Mouse (Mus musculus) embryo, embryonic 10.5 days (tissue): Measurements from ENCODE around the gene Svep1.

Experiments used
- DNase-seq: peaks from one replicate; pipeline ENCODE4 v3.0.0-alpha.2; 2015; ENCODE audit warnings: low spot score

The Svep1 gene

GRCm38 (mm10) chr4:58170430-58170829 is 36.2 kb downstream of the Svep1 start:
- peak; percentile 31 for DNase-seq

- DNase-seq, result no peak
These were observed 36.7 kb downstream of the Svep1 start for GRCm38 (mm10) chr4:58169918-58170317.

GRCm38 (mm10) chr4:58168366-58168765 is 38.3 kb downstream of the Svep1 start:
- DNase-seq, result no peak

DNA sequence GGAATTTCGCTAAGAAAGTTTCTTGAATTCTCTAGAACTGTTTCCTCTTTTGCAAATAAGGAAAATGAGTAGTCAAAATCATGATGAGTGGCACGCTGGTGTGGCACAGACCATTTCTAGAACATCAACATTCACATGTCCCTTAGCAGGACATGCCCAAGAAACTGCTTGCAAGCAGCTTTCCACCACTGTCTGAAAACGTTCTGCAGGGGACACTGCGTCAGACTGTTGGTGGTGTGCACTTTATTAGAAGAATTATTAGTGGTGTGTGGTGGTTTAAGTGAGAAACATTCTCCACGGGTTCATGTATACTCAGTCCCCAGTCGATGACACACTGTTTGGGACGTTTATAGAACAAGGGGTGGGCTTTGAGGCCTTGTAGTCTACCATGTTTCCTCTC is 40.9 kb downstream of the Svep1 start:
- no peak for DNase-seq

- no peak for DNase-seq
These were observed 44.8 kb downstream of the Svep1 start for GRCm38 (mm10) chr4:58161901-58162300.

DNA sequence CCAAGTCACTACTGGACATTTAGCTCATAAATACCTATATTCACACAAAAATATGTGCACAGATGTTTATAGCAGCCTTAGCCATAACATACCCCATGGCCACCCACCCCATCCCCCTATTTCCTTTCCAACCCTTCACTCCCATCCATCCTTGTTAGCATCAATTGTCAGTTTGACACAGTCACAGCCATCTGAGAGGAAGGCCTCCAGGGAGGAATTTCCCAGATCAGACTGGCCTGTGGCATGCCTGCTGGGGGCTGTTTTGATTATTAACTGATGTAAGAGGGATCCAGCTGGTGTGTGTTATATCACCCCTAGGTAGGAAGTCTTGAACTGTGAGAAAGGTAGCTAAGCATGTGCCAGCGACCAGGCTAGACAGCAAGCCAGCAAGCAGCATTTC is 47.1 kb downstream of the Svep1 start:
- peak; percentile 29 for DNase-seq

- no peak for DNase-seq
These were observed 56.4 kb downstream of the Svep1 start for GRCm38 (mm10) chr4:58150301-58150700.

DNA sequence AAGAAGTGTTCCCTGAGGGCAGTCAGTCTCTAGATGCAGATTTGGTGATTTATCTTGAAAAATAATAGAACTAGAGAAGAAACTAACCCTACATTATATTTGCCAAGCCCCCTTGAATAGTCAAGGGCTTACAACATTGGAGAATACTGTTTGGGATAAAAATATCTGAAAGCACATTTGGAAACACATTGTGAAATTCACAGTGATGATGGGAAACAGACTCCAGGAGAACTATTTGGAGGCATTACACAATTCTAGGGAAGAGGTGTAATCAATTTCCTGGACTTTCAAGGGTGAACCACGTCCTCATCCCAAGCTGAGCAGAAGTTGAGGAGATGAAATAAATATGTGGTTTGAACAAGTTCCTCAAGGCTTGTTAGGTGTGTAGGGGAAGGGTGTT is 57.5 kb downstream of the Svep1 start:
- DNase-seq, result no peak

DNA sequence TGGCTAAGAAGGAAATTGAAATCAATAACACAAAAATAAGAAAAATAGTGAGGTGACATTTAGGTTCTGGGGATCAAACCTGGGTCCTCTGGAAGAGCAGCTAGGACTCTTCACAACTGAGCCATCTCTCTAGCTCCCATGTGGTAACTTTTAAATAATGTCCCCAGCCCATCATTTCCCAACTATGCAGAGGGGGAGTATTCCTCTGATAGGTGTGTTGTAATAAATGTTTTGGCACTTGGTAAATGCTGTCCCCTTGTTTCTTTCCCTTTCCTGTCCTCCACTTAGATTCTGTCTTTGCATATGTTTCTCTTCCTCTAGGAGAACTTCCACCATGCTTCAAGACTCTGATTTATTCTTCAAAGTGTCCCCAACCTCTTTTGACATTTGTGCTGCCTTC is 58.1 kb downstream of the Svep1 start:
- DNase-seq, result no peak

DNA sequence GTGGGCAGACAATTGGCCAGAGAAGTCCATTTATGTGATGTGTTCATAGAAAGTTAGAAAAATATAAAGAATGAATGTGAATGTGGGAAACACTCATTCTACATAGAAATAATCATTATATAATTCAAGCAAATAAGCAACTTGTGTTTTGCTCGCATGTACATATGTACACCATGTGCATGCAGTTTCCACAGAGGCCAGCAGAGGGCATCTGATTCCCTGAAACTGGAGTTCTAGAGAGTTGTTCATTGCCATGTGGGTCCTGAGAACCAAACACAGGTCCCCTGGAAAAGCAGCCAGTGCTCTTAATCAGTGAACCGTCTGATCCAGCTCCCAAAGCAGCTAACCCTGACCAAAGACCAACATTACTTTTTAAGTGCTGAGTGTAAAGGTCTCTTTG is 60.0 kb downstream of the Svep1 start:
- no peak for DNase-seq

DNA sequence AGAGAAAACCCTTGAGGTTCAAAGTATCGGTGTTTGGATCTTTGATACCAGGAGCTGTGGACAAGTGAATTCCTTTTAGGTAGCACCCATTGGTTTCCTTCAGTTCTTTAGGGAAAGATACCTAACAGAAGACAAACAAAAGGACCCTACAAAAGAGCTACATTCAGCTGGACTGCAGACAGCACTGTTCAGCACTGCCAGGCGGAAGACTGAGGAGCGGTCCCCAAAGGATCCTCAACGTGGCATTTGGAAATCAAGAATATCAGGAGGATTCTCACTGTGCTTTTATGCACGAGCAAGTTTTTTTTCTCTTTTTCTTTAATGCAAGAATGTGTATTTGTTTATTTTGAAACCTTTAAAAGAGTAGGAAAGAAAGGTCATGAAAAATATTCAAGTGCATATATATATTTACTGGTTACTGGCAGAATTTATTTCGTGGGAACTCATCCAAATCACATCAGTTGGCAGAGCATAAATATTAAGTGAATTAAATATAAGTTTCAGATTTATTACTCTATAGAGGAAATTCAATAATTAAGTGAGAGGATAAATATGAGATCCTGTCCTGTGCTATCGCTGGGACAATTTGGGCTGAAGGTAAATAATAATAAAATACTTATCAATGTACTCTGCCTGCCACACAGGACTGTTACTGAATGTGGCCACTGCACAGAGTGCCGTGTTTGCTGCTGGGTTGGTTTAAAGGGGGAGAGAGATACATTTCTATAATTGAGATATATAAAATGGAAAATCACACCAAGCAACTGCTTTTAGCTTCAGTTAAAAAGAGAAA is 66.7 kb downstream of the Svep1 start:
- no peak for DNase-seq

DNA sequence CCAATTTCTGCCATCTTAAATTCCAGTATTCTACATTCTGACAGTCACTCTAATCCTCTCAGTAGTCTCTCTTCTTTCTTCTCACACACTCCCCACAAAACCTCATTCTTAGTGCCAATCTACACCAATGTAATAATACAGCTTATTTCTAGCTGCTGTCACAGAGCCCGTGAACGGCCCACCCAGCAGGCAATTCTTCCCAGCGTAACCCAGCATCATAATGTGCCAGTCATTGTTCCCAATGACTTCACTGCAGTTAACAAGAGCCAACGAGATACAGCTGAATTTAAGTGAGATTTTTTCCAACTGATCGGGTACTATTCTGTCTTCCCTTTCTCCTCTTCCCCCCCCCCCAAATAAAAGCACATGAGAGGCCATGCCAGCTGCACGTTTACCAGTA is 67.4 kb downstream of the Svep1 start:
- DNase-seq, result no peak

DNA sequence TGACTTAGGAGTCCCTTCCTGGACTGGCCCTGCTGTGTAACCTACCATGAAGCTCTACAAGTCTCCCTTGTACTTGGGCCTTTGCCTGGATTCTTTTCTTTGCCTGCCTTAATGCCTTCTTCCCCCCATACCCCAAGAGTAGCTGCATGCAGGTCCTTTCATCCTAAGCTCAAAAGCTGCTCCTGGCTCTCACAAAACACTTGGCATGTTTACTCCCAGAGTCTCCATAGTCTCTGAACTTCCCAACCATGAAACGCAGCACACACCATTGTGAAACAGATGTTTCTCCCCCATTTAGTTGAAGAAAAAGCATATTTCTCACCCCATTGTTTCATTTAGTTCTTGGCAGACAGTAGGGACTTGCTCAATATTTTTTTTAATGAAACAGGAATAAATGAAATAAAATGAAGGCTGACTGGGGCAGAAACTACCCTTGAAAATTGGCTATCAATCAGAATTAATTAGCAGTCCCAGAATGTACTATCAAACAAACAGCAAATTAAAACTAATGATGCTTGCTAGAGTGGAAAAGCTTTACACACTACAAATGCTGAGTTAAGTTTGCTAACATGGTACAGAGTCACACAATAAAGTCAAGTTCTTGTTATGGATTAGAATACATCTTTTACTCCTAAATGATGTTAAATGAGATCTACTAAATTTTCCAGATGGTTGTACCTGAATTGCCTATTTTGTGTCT is 72.9 kb downstream of the Svep1 start:
- no peak for DNase-seq

DNA sequence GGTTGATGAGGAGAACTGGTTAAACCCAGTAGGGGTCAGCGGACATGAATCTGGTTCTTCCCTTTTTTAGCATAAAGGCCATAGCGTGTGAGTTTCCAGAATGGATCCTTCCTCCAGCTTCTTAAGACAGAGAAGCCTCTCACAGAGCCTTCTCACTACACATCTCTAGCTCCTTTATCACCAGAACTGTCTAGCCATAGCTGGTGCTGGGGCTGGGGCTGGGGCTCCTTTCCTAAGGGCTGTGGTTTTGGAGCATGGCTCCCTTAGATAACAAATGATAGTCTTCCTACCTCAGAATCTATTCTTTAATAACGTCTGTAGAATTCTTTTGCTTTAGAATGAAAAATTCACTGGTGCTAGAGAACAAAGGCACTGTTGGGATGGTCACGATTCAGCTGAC is 76.8 kb downstream of the Svep1 start:
- DNase-seq, result no peak

DNA sequence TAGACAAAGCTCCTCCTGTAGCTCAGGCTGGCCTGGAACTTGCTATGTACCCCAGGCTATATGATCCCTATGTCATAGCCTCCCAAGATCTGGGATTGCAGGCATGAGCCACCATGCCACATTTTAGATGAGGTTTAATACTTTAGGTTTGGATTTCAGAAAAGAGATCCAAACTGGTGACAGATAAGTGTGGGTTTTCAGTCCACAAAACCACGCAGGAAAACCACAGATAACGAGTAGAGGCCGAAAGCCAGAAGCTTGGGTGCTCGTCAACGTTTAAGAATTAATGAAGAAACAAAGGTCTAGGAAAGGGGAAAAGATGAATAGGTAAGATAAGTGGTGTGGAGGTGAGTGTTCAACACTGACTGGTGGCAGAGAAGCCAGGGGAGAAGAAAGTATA is 79.6 kb downstream of the Svep1 start:
- no peak for DNase-seq

- peak; percentile 6 for DNase-seq
These were observed 91.2 kb downstream of the Svep1 start for GRCm38 (mm10) chr4:58115452-58115851.

DNA sequence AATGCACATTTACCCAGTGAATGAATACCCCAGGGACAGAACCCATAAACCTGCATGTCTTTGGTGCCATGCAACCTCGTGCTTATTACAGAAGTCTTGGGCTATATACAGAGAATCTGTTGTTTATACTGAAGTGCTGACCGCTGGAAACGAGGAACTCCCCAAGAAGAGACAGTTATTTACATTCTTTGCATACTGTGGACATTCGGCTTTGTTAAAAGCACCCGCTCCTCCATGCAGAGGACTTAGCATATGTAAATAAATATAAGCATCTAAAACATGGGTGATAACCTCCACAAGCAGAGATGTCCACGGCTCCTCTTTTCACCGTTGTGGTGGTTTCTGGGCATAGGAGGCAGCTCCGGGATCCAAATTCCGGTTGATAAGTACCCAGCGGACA is 95.7 kb downstream of the Svep1 start:
- DNase-seq, result no peak

- no peak for DNase-seq
These were observed 96.9 kb downstream of the Svep1 start for GRCm38 (mm10) chr4:58109793-58110192.

DNA sequence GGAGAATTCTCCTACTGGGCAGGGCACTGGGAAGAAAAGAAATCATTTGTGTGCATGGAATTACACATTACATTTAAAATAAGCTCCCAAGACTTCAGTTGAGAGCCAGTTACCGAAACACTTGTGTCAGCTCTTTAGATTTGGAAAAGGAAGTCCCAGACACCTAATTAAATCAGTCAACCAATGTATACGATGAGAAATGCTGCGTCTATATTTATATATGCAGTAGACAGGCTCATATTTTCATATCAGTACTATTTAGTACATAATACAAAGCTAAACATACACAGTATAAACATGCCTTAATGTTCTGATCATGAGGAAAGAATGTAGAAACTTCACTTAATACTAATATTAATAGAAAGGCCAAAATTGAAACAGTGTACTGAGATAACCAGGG is 98.3 kb downstream of the Svep1 start:
- DNase-seq, result no peak

- no peak for DNase-seq
These were observed 108.9 kb downstream of the Svep1 start for GRCm38 (mm10) chr4:58097732-58098131.

- DNase-seq, result no peak
These were observed 119.9 kb downstream of the Svep1 start for GRCm38 (mm10) chr4:58086738-58087137.

- DNase-seq, result no peak
These were observed 120.5 kb downstream of the Svep1 start for GRCm38 (mm10) chr4:58086151-58086550.

DNA sequence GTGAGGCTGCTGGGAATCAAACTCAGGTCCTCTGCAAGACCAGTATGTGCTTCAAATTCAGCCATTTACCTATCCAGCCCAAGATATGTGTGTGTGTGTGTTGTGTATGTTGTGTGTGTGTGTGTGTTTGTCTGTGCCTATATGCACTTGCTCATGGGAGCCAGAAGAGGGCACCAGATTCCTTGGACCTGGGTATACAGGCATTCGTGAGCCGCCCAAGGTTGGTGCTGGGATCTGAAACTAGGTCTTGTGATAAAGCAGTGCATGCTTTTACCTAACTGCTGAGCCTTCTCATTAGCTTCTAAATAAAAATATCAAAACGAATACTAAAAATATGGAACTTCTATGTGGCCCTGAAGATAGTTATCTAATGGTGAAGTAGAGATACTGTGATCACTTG is 121.3 kb downstream of the Svep1 start:
- no peak for DNase-seq

DNA sequence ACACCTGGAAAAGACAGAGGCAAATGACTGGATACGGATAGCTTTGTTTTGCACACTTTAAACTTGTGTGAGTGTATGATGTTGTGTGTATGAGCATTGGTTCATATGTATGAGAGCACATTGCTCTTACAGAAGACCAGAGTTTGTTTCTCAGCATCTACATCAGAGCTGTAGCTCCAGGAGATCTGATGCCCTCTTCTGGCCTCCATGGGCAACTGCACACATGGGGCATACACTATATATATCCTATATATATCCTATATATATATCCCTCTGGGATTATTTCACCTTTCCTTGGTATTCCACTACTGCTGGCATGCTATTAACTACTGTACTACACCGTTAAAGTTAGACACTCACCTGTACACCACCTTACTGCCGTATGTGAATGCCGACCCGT is 122.5 kb downstream of the Svep1 start:
- no peak for DNase-seq
